Mouse (Mus musculus): Measurements from ENCODE around the gene Slc5a5. TPM values are rescaled to one million over a fixed set of nuclear protein-coding genes. Genes with fewer than 3 reads are reported as not detected.

Slc5a5 gene
- polyA plus RNA-seq, 1 experiment from 2014 or later = 0.11 TPM

DNA sequence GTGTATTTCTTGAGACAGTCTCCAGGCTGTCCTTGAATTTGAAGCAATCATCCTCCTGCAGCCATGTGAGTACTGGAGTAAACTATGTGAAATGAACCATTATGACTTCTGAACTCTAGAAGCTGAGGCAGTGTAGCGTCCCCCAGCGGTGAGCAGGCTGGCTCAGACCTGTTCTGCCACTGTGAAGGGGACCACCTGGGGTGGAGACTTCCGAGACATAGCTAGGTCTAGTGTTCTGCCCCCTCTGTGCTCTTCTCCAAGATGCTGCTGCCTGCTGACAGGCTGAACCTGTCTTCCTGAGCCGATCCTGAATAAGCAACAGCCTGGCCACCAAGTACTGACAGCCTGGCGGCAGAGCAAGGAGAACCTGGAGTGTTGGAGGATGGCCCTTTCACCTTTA is 47.4 kb downstream of the Slc5a5 start:
- Histone ChIP-seq H3K9ac (ENCODE audit: low read depth, low read length) (peak overlapping the region; percentile 14; the same call in 1 of the 2 replicates), H3K4me3 (ENCODE audit: low read depth, low read length) (no peak overlapping the region), H3K27ac (ENCODE audit: low read length) (peak overlapping the region; percentile 97), H3K27me3 (ENCODE audit: control insufficient read depth, insufficient read depth, low read depth, low read length) (peaks cover 8% of the 10 kb centered on the region; the same call in 1 of the 2 replicates), H3K4me2 (ENCODE audit: low read depth, low read length) (no peak overlapping the region), H3K9me3 (replicated peaks; ENCODE audit: control insufficient read depth, low read length) (no peaks in the 10 kb centered on the region), H3K36me3 (ENCODE audit: control insufficient read depth, insufficient read depth) (no peaks in the 10 kb centered on the region), H3K4me1 (ENCODE audit: control insufficient read depth, low read depth, low read length) (peaks cover 55% of the 10 kb centered on the region)
- WGBS (ENCODE audit: insufficient replicate concordance) = 50% methylated on average over 5 of the region's 5 CpGs
- no peak for ATAC-seq (ENCODE audit: low read depth)

DNA sequence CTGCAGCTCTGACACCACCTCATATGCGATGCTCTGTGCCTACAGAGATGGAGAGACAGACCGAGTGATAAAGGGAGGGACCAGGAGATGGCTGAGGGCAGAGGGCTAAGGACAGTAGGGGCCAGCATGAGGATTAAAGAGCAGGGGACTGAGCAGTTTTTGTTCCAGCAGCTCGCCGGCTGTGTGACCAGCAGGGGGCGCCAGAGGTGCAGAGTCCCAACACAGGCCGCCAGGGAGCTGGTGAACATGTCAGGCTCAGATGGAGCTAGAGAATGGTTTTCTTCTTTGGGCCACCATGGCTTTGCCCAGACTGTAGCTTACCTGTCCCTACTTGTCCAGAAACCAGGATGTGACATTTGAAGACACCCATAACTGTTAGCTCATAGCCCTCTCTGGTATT is 48.0 kb downstream of the Slc5a5 start:
- peaks cover 8% of the 10 kb centered on the region; the same call in 1 of the 2 replicates for H3K27me3 ChIP-seq (ENCODE audit: control insufficient read depth, insufficient read depth, low read depth, low read length)
- peak overlapping the region; percentile 97 for H3K27ac ChIP-seq (ENCODE audit: low read length)
- H3K36me3 ChIP-seq (ENCODE audit: control insufficient read depth, insufficient read depth) = no peaks in the 10 kb centered on the region
- no peaks in the 10 kb centered on the region for H3K9me3 ChIP-seq (replicated peaks; ENCODE audit: control insufficient read depth, low read length)
- peak overlapping the region; percentile 91 for H3K9ac ChIP-seq (ENCODE audit: low read depth, low read length)
- H3K4me1 ChIP-seq (ENCODE audit: control insufficient read depth, low read depth, low read length) = peaks cover 58% of the 10 kb centered on the region
- H3K4me2 ChIP-seq (ENCODE audit: low read depth, low read length) = peak overlapping the region; percentile 85
- WGBS (ENCODE audit: insufficient replicate concordance) = 2% methylated on average over 6 of the region's 6 CpGs
- no peak for ATAC-seq (ENCODE audit: low read depth)
- H3K4me3 ChIP-seq (ENCODE audit: low read depth, low read length) = no peak overlapping the region

DNA sequence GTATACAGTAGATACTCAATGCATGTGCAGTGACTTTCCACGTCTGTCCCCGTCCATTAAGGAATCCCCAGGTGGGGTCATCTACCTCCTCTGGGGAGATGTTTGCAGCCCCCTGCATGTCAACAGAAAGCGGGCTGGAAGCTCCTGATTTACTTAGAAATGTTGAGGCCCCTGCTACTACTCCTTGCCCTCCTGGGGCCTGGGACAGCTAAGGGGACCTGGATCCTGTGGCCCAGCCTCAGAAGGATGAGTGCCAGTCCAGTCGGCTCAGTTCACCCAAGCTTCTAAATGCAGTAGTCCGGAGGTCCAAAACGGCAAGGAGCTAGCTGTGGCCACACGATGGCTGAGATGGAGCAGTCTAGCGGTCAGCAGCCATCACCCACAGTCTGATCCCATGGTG is 48.6 kb downstream of the Slc5a5 start:
- H3K9me3 ChIP-seq (replicated peaks; ENCODE audit: control insufficient read depth, low read length) = no peaks in the 10 kb centered on the region
- no peak for ATAC-seq (ENCODE audit: low read depth)
- H3K9ac ChIP-seq (ENCODE audit: low read depth, low read length) = peak overlapping the region; percentile 91
- peak overlapping the region; percentile 85 for H3K4me2 ChIP-seq (ENCODE audit: low read depth, low read length)
- H3K27ac ChIP-seq (ENCODE audit: low read length) = peak overlapping the region; percentile 97
- H3K4me1 ChIP-seq (ENCODE audit: control insufficient read depth, low read depth, low read length) = peaks cover 58% of the 10 kb centered on the region
- H3K4me3 ChIP-seq (ENCODE audit: low read depth, low read length) = peak overlapping the region; percentile 72
- H3K27me3 ChIP-seq (ENCODE audit: control insufficient read depth, insufficient read depth, low read depth, low read length) = peaks cover 8% of the 10 kb centered on the region; the same call in 1 of the 2 replicates
- 70% methylated on average over 8 of the region's 8 CpGs for WGBS (ENCODE audit: insufficient replicate concordance)
- no peaks in the 10 kb centered on the region for H3K36me3 ChIP-seq (ENCODE audit: control insufficient read depth, insufficient read depth)

DNA sequence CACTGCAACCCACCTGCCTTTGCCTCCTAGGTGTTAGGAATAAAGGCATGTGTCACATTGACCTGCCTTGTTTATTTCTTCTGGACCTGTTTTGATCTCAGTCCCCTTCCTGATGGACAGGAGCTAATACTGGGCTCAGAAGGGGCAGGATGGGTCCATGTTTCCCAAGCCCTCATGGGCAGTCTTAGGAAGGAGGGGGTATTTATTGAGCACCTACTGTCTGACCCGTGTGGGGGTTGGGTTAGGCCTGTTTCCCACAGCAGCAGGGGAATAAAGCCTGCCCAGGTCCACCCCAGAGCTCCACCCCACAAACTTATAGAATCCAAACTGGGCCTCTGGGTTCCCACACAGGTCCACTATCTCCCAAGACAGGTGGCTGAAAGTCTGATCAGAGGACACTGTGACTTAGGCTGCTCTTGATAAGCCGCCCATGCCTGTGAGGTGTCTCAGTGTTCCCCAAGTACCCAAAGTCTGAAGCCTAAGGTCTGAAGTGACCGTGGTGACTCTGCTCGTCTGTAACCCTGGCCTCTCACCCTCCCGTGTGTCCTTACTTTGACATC is 49.3 kb downstream of the Slc5a5 start:
- H3K4me1 ChIP-seq (ENCODE audit: control insufficient read depth, low read depth, low read length) = peaks cover 61% of the 10 kb centered on the region
- H3K4me2 ChIP-seq (ENCODE audit: low read depth, low read length) = peak overlapping the region; percentile 85
- H3K9me3 ChIP-seq (replicated peaks; ENCODE audit: control insufficient read depth, low read length) = no peaks in the 10 kb centered on the region
- H3K36me3 ChIP-seq (ENCODE audit: control insufficient read depth, insufficient read depth) = no peaks in the 10 kb centered on the region
- ATAC-seq (ENCODE audit: low read depth) = peak; percentile 52
- peak overlapping the region; percentile 72 for H3K4me3 ChIP-seq (ENCODE audit: low read depth, low read length)
- peak overlapping the region; percentile 91 for H3K9ac ChIP-seq (ENCODE audit: low read depth, low read length)
- H3K27ac ChIP-seq (ENCODE audit: low read length) = peak overlapping the region; percentile 97
- peaks cover 5% of the 10 kb centered on the region; the same call in 1 of the 2 replicates for H3K27me3 ChIP-seq (ENCODE audit: control insufficient read depth, insufficient read depth, low read depth, low read length)
- WGBS (ENCODE audit: insufficient replicate concordance) = 21% methylated on average over 5 of the region's 5 CpGs

DNA sequence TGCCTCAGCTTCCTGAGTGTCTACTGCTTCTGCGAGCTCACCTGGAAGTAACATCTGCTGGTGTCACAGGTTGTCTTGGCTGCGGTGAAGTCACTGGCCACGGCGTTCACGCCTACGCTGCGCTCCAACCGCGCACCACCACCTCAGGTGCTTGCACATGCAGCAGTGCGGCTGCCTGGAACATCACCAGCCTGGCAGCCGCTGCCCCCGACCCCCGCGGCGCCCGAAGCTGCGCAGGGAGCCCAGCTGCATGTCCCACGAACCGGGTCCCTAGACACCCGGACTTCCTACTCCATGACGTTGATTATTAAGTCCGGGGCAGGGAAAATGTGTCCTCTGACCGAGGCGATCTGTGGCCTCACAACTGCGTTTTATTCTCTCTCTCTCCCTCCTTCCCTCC is 50.1 kb downstream of the Slc5a5 start:
- no peak for ATAC-seq (ENCODE audit: low read depth)
- H3K4me1 ChIP-seq (ENCODE audit: control insufficient read depth, low read depth, low read length) = peaks cover 67% of the 10 kb centered on the region
- H3K27me3 ChIP-seq (ENCODE audit: control insufficient read depth, insufficient read depth, low read depth, low read length) = peaks cover 5% of the 10 kb centered on the region; the same call in 1 of the 2 replicates
- peak overlapping the region; percentile 85 for H3K4me2 ChIP-seq (ENCODE audit: low read depth, low read length)
- H3K4me3 ChIP-seq (ENCODE audit: low read depth, low read length) = peak overlapping the region; percentile 72
- WGBS (ENCODE audit: insufficient replicate concordance) = 69% methylated on average over 25 of the region's 25 CpGs
- no peaks in the 10 kb centered on the region for H3K9me3 ChIP-seq (replicated peaks; ENCODE audit: control insufficient read depth, low read length)
- H3K27ac ChIP-seq (ENCODE audit: low read length) = peak overlapping the region; percentile 97
- peak overlapping the region; percentile 91 for H3K9ac ChIP-seq (ENCODE audit: low read depth, low read length)
- 0 out of 2 replicates have a peak, but pooled peaks cover under 1% of the 10 kb centered on the region for H3K36me3 ChIP-seq (ENCODE audit: control insufficient read depth, insufficient read depth)

DNA sequence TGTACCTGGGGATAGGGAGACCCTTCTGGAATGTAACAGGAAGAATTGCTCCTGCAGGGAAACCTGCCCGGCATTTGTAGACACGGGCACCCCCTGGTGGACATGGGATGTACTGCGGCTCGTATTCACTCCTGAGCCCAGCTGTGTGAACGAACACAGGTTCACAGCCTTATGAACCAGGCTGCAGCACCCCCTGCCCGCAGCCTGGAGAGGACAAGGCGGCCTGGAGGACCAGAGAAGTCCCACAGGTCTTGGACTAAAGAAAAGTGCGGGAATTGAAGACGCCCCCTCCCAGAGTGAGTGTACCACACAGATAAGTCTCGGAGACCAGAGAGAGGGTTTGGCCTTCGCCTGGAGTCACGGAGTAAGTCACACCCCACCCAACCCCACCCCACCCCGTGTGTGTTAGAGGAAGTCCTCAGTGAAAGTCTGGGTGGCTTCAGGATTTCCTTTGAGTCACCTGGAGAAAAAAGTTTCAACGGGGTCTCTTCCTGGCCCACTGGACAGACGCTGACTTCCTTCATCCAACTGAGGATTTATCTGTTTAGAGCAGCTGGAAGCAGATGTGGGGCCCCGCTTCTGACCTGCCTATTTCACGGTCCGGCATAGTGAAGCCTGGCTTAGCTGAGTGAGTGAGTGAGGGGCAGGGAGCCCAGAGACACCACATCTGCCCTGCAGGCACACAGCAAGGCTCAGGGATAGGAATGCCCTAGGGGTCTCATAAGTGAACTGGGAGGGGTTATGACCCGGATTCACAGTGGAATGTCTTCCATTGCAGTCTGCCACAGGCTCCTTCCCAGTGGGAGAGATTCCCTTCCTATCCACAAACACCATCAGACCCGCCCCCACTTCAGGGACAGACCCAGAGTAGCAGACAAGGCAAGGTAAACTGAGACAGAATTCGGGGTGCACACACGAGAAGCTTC is 51.1 kb downstream of the Slc5a5 start:
- ATAC-seq (ENCODE audit: low read depth) = peak; percentile 36
- Histone ChIP-seq H3K9ac (ENCODE audit: low read depth, low read length) (peak overlapping the region; percentile 91), H3K36me3 (ENCODE audit: control insufficient read depth, insufficient read depth) (peaks cover 8% of the 10 kb centered on the region; the same call in 1 of the 2 replicates), H3K4me3 (ENCODE audit: low read depth, low read length) (peak overlapping the region; percentile 72), H3K4me1 (ENCODE audit: control insufficient read depth, low read depth, low read length) (peaks cover 78% of the 10 kb centered on the region), H3K27ac (ENCODE audit: low read length) (peak overlapping the region; percentile 97), H3K27me3 (ENCODE audit: control insufficient read depth, insufficient read depth, low read depth, low read length) (no peaks in the 10 kb centered on the region), H3K4me2 (ENCODE audit: low read depth, low read length) (peak overlapping the region; percentile 85), H3K9me3 (replicated peaks; ENCODE audit: control insufficient read depth, low read length) (no peaks in the 10 kb centered on the region)
- WGBS (ENCODE audit: insufficient replicate concordance) = 16% methylated on average over 22 of the region's 22 CpGs

DNA sequence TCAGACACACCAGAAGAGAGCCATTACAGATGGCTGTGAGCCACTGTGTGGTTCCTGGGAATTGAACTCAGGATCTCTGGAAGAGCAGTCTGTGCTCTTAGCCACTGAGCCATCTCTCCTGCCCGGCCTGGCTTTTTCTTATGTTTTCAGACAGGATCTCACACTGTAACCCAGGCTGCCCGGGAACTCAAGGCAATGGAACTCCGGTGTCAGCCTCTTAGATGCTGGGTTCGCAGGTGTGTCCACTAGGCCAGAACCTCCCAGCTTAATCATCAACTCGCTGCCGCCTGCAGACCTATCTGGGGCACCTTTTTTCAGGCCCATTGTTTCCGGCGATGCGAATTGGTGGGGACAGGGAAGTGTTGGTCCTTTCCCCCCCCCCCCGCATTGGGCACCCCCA is 52.0 kb downstream of the Slc5a5 start:
- Histone ChIP-seq H3K4me2 (ENCODE audit: low read depth, low read length) (peak overlapping the region; percentile 85), H3K27me3 (ENCODE audit: control insufficient read depth, insufficient read depth, low read depth, low read length) (no peaks in the 10 kb centered on the region), H3K27ac (ENCODE audit: low read length) (peak overlapping the region; percentile 97), H3K36me3 (ENCODE audit: control insufficient read depth, insufficient read depth) (peaks cover 12% of the 10 kb centered on the region), H3K9ac (ENCODE audit: low read depth, low read length) (peak overlapping the region; percentile 91), H3K4me3 (ENCODE audit: low read depth, low read length) (peak overlapping the region; percentile 72), H3K4me1 (ENCODE audit: control insufficient read depth, low read depth, low read length) (peaks cover 81% of the 10 kb centered on the region), H3K9me3 (replicated peaks; ENCODE audit: control insufficient read depth, low read length) (no peaks in the 10 kb centered on the region)
- no peak for ATAC-seq (ENCODE audit: low read depth)
- WGBS (ENCODE audit: insufficient replicate concordance) = 41% methylated on average over 10 of the region's 10 CpGs

DNA sequence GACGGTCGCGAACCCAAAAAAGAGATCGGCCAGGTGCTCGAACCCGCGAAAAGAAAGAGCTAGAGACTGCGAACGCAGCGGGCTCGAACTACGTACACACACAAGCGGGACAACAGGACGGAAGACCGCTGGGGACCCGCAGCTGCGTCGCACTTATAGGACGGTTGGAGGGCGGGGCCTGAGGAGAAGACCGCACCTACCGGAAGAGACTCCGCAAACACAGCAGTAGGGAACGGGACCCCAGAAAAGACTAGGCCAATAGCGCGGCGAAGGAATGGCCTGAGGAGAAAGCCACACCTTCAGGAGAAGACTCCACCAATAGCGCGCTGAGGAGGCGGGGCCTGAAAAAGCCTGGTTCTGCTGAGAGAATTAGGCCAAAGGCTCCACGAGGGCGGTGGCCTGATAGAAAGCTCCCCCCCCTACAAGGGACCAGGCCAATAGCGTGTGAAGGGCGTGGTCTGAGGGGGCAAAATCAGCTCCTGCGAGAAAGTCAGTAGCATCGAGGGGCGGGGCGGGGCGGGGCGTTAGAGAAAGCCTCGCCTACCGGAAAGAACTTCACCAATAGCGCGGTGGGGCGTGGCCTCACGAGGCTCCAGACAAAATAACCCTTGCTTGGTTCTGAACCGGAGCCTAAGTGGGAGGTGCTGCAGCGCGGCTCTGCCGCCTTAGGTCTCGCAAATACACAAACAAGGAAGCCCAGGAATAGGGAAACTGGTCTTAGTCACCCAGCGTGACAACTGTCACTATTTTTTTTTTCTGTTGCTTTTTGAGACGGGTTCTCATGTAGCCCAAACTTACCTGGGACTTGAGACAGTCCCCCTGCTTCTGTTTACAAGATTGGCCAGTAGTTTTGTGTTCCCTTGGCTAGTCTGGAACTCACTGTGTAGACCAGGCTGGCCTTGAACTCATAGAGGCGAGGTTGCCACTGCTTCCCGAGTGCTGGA is 52.9 kb downstream of the Slc5a5 start, which contains the start of gene Arrdc2:
Gene Arrdc2 (minus strand): TSS at position 313 of the 944 bp plus-strand sequence.
- Histone ChIP-seq H3K9me3 (replicated peaks; ENCODE audit: control insufficient read depth, low read length) (no peaks in the 10 kb centered on the region), H3K4me2 (ENCODE audit: low read depth, low read length) (peak within 1 kb of the TSS; percentile 89), H3K27ac (ENCODE audit: low read length) (peak within 1 kb of the TSS; percentile 97), H3K27me3 (ENCODE audit: control insufficient read depth, insufficient read depth, low read depth, low read length) (no peaks in the 10 kb centered on the region), H3K9ac (ENCODE audit: low read depth, low read length) (peak within 1 kb of the TSS; percentile 95), H3K4me3 (ENCODE audit: low read depth, low read length) (peak within 1 kb of the TSS; percentile 86), H3K4me1 (ENCODE audit: control insufficient read depth, low read depth, low read length) (peaks cover 83% of the 10 kb centered on the region), H3K36me3 (ENCODE audit: control insufficient read depth, insufficient read depth) (peaks cover 18% of the 10 kb centered on the region)
- WGBS (ENCODE audit: insufficient replicate concordance) = under 1% methylated on average over 51 of the region's 55 CpGs
- ATAC-seq (ENCODE audit: low read depth) = peak; percentile 86

Measured in liver, embryonic 16.5 days (tissue).